Mouse (Mus musculus): ENCODE results near the gene Tom1l1. TPM values are rescaled to one million over a fixed set of nuclear protein-coding genes. Genes with fewer than 3 reads are reported as not detected.

Tom1l1 gene
- polyA plus RNA-seq, 1 experiment = 3.3 TPM

DNA sequence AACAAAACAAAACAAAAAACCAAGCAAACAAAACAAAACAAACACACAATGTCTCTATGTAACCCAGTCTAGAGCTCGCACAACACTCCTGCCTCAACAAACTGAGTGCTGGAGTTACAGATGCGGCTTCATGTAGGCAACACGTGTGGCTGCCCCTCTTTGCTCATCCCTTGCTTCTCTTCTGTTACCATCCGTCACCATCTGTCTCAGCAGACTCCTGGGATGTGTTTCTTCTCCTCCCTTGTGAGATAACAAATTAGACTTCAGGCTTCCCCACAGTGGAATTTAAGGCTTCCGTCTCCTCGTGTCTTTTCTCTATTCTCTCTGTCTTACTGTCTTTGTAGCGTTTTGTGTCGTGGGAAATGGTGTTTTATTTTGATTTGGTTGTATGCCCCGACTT is 7.6 kb upstream of the Tom1l1 start:
- H3K9me3 ChIP-seq = no peaks in the 10 kb centered on the region
- H3K27me3 ChIP-seq (replicated peaks) = peaks cover 2% of the 10 kb centered on the region
- TF ChIP-seq FLI1 (IDR thresholded peaks at IDR 0.05; ENCODE audit: low read length) (no peak), GATA1 (IDR thresholded peaks at IDR 0.05; ENCODE audit: borderline replicate concordance, low read length) (no peak)
- H3K4me1 ChIP-seq = peaks cover 27% of the 10 kb centered on the region
- H3K4me3 ChIP-seq (replicated peaks) = no peak overlapping the region
- H3K36me3 ChIP-seq (replicated peaks; ENCODE audit: low read length) = no peaks in the 10 kb centered on the region

DNA sequence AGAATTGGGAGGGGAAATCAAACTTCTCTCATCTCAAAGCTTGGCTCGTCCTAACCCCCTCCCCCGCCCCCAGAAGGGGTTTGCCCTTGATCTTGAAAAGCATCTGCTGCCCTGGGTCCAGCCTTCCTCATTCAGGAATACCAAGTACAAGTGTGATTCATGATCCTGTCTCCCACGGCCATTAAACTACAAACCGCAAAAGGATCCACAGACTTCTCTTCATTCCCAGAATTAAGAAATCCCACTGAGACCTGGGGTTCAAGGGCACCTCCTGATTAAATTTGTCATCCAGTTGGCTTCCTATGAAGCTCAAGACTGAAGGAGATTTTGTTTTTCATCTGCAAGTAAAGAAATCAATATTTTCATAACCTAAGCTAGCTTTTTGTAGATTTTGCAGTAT is 6.0 kb upstream of the Tom1l1 start:
- H3K9me3 ChIP-seq = no peaks in the 10 kb centered on the region
- peaks cover 2% of the 10 kb centered on the region for H3K27me3 ChIP-seq (replicated peaks)
- TF ChIP-seq GATA1 (IDR thresholded peaks at IDR 0.05; ENCODE audit: borderline replicate concordance, low read length) (no peak), FLI1 (IDR thresholded peaks at IDR 0.05; ENCODE audit: low read length) (no peak)
- no peaks in the 10 kb centered on the region for H3K36me3 ChIP-seq (replicated peaks; ENCODE audit: low read length)
- peaks cover 30% of the 10 kb centered on the region for H3K4me1 ChIP-seq
- no peak overlapping the region for H3K4me3 ChIP-seq (replicated peaks)

DNA sequence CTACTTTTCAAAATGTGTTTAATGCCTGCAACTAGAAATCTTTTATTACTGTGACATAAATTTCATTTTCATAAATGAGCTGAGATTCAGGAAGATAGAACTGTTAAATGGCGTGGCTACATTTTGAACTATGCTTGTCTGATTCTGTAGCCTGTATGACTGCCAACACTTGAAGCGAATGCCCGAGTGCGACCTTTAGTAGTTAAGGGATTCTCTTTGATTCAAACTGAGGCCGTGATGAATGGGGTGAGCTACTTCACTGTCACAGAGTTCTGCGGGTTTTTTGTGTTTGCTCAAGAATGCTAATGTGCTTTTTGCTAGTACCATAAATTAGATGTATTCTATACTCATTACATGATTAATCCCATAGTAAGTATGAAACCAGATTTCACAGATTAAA is 2.2 kb upstream of the Tom1l1 start:
- TF ChIP-seq FLI1 (IDR thresholded peaks at IDR 0.05; ENCODE audit: low read length) (no peak), GATA1 (IDR thresholded peaks at IDR 0.05; ENCODE audit: borderline replicate concordance, low read length) (no peak)

DNA sequence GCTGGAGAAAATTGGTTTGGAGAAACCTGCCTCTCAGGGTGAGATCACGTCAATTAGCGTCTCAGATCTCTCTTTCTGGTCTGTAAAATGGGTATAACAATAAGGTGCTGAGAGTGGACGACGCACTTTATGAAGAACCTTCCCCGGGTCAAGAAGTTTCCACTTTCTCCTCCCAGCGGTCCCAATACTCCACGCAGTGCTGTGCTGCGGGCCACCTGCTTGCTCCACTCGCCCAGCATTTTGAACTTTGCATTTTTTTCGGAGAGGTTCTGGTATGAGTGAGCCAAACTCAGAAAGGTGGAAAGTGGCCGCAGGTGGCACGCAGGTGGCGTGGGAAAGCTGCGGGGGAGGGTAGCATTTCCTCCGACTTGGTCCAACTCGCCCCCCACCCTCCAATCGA is 1.1 kb downstream of the Tom1l1 start:
- TF ChIP-seq FLI1 (IDR thresholded peaks at IDR 0.05; ENCODE audit: low read length) (no peak), GATA1 (IDR thresholded peaks at IDR 0.05; ENCODE audit: borderline replicate concordance, low read length) (no peak)
- Histone ChIP-seq H3K4me1 (peaks cover 54% of the 10 kb centered on the region), H3K9me3 (0 out of 2 replicates have a peak, but pooled peaks cover 3% of the 10 kb centered on the region), H3K36me3 (replicated peaks; ENCODE audit: low read length) (peaks cover 43% of the 10 kb centered on the region), H3K27me3 (replicated peaks) (peaks cover 1% of the 10 kb centered on the region), H3K4me3 (replicated peaks) (peak overlapping the region; percentile 97)

More for the DNA sequence above, 2.2 kb upstream of the Tom1l1 start:
- H3K9me3 ChIP-seq = 0 out of 2 replicates have a peak, but pooled peaks cover 3% of the 10 kb centered on the region
- H3K27me3 ChIP-seq (replicated peaks) = peaks cover 3% of the 10 kb centered on the region
- peaks cover 48% of the 10 kb centered on the region for H3K4me1 ChIP-seq
- H3K36me3 ChIP-seq (replicated peaks; ENCODE audit: low read length) = peaks cover 10% of the 10 kb centered on the region
- no peak overlapping the region for H3K4me3 ChIP-seq (replicated peaks)

DNA sequence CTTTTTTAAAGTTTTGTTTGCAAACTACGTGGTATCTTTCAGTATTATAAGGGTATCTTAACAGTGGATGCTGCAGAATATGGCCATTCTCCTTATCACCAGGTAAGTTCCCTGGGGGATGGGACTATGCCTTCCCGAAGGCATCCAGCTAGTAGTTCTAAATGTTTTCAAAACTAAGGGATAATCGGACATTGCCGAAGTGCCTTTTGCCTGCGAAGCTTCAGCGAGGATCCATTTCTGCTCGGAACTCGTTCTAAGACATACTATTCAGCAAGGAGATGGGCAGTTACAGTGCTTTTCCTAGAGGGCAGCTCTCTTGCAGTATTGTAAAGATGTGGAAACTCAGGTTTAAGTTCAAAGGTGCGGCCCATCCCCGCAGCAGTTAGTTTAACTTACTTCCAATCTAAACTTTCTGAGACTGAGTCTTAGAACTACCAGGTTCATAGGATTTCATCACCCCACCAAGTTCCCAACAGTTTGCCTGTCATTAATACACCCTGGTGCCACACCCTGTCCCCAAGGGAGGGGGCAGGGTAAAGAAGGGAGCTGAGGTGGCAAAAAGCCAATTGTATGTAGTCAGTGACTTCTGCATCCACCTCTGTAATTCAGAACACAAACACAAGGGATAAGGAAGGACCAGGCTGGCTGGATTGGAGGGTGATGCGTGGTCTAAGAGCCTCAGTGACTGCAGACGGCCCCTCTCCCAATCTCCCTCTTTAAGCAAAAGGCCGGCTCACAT is 1.7 kb downstream of the Tom1l1 start:
- TF ChIP-seq GATA1 (IDR thresholded peaks at IDR 0.05; ENCODE audit: borderline replicate concordance, low read length) (no peak), FLI1 (IDR thresholded peaks at IDR 0.05; ENCODE audit: low read length) (no peak)
- Histone ChIP-seq H3K9me3 (0 out of 2 replicates have a peak, but pooled peaks cover 3% of the 10 kb centered on the region), H3K4me3 (replicated peaks) (peak overlapping the region; percentile 97), H3K36me3 (replicated peaks; ENCODE audit: low read length) (peaks cover 49% of the 10 kb centered on the region), H3K27me3 (replicated peaks) (peaks cover 1% of the 10 kb centered on the region), H3K4me1 (peaks cover 54% of the 10 kb centered on the region)

DNA sequence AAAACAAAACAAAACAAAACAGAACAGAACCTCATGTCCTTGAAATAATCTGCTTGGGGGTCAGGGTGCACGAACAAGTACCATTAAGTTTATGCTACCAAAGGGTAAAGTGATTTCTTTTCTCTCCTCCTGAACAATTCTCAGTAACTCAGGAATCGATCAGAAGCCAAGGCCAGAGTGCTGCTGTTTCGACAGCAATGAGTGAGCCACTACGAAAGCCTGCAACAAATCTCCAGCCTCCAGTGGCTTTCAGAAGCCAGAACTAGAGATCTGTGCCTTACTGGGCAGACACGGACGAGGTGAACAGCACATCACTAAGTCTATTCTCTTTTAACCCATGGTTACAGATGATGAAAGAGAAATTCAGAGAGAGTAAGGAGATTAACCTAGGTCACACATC is 3.0 kb downstream of the Tom1l1 start:
- Histone ChIP-seq H3K27me3 (replicated peaks) (peaks cover 1% of the 10 kb centered on the region), H3K4me1 (peaks cover 59% of the 10 kb centered on the region), H3K36me3 (replicated peaks; ENCODE audit: low read length) (peaks cover 61% of the 10 kb centered on the region), H3K4me3 (replicated peaks) (no peak overlapping the region), H3K9me3 (0 out of 2 replicates have a peak, but pooled peaks cover 3% of the 10 kb centered on the region)
- TF ChIP-seq FLI1 (IDR thresholded peaks at IDR 0.05; ENCODE audit: low read length) (no peak), GATA1 (IDR thresholded peaks at IDR 0.05; ENCODE audit: borderline replicate concordance, low read length) (no peak)

DNA sequence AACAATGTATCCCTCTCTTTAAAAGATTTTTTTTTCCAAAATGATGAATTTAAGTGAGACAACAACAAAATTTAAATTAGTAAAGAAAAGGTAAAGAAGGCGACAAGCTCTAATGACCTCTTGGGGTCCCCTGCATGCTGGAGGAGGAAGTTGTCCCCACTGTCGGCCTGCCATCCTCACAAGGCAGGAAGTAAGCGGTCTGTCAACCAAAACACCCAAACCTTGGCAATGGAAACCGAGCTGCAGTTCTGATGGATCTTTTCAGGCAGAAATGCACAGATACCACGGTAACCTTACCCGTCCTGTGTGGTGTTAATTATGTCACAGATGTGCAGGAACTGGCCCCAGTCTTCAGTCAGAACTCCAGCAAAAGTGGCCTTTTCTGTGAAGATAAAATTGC is 3.4 kb downstream of the Tom1l1 start:
- TF ChIP-seq GATA1 (IDR thresholded peaks at IDR 0.05; ENCODE audit: borderline replicate concordance, low read length) (no peak), FLI1 (IDR thresholded peaks at IDR 0.05; ENCODE audit: low read length) (no peak)
- Histone ChIP-seq H3K27me3 (replicated peaks) (peaks cover 1% of the 10 kb centered on the region), H3K4me3 (replicated peaks) (no peak overlapping the region), H3K4me1 (peaks cover 61% of the 10 kb centered on the region), H3K36me3 (replicated peaks; ENCODE audit: low read length) (peaks cover 65% of the 10 kb centered on the region), H3K9me3 (0 out of 2 replicates have a peak, but pooled peaks cover 3% of the 10 kb centered on the region)

DNA sequence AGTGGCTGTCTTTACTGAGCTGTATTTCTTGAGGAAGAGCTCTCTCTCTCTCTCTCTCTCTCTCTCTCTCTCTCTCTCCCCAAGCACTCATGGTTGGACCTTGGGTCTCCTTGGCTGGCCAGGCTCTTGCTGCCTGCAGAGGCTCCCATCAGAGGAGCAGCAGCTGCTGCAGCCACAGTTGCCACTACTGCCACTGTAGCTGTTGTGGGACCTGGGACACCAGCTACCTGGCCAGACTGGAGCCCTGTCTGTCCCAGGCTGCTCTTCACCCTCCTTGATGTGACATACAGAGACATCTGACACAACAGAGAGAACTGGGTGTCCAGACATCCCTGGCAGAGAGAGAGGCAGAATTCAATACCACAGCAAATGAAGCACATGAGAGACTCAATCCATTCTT is 7.0 kb downstream of the Tom1l1 start:
- peaks cover 67% of the 10 kb centered on the region for H3K4me1 ChIP-seq
- H3K4me3 ChIP-seq (replicated peaks) = no peak overlapping the region
- peaks cover 95% of the 10 kb centered on the region for H3K36me3 ChIP-seq (replicated peaks; ENCODE audit: low read length)
- no peaks in the 10 kb centered on the region for H3K27me3 ChIP-seq (replicated peaks)
- TF ChIP-seq GATA1 (IDR thresholded peaks at IDR 0.05; ENCODE audit: borderline replicate concordance, low read length) (no peak), FLI1 (IDR thresholded peaks at IDR 0.05; ENCODE audit: low read length) (no peak)
- no peaks in the 10 kb centered on the region for H3K9me3 ChIP-seq

DNA sequence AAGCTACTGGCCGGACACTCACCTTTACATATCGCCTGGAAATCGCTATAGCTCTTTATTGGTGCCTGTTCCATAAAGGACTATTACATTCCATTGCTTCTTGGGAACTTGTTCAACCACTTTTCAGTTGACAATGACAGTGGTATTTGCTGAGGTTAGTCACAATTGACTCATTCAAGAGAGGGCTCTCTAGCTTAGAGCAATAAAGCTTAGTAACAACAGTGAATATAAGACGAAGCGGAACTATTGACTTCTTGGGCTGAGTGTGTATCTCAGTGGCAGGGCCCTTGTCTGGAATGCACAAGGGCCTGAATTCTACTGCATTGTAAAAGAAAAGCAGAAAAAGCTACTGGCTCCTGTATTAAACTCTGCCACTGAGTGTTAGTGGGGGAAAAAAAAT is 9.6 kb downstream of the Tom1l1 start:
- Histone ChIP-seq H3K9me3 (no peaks in the 10 kb centered on the region), H3K36me3 (replicated peaks; ENCODE audit: low read length) (peaks cover 93% of the 10 kb centered on the region), H3K27me3 (replicated peaks) (no peaks in the 10 kb centered on the region), H3K4me3 (replicated peaks) (no peak overlapping the region), H3K4me1 (peaks cover 72% of the 10 kb centered on the region)
- no peak for TF ChIP-seq FLI1 (IDR thresholded peaks at IDR 0.05; ENCODE audit: low read length)

DNA sequence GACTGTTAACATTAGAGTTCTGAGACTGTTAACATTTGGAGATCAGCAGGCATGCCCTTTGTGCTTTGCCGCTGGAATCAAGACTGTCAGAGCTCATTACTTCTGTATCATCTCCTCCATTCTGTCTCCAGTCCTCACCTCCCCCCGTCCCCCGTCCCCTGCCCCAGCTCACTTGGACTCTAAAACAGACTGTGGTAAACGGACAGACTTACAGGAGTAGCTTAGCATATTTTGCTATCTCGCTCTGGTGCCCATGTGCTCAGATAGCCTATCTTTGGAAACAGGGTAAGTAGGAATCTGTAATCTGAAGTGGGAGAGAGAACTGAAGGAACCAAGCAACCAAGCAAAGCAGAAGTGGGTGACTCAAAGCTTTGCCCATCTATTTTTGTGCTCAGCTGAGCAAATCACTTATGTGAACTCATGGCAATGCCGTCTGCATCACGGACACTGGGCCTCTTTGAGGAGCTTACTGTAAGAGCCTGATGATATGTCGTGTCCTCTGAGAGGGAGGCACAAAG is 10.3 kb downstream of the Tom1l1 start:
- Histone ChIP-seq H3K4me3 (replicated peaks) (no peak overlapping the region), H3K27me3 (replicated peaks) (no peaks in the 10 kb centered on the region), H3K4me1 (peaks cover 74% of the 10 kb centered on the region), H3K9me3 (no peaks in the 10 kb centered on the region), H3K36me3 (replicated peaks; ENCODE audit: low read length) (peaks cover 93% of the 10 kb centered on the region)
- TF ChIP-seq FLI1 (IDR thresholded peaks at IDR 0.05; ENCODE audit: low read length) = no peak
- no peak for TF ChIP-seq GATA1 (IDR thresholded peaks at IDR 0.05; ENCODE audit: borderline replicate concordance, low read length)
